Mouse (Mus musculus) CH12.LX (cell line): Measurements from ENCODE around the gene Olfr193.
"Not testable (repeated sequence)": the region's sequence is repeated elsewhere in the genome, so short reads cannot be mapped to it uniquely, and the experiment has no call there.

ENCODE experiments used
- CHD1 ChIP-seq: IDR thresholded peaks from 2 replicates; pipeline ENCODE4 v1.6.1; 2012; ENCODE audit warnings: low read depth, low read length, improper control_type of control experiment, inconsistent platforms
- CTCF ChIP-seq, 2 experiments: IDR thresholded peaks in 1 of 2; conservative IDR thresholded peaks in 1 of 2; 2 replicates each; pipeline ENCODE4 v1.5.1; 2011 to 2012; ENCODE audit warnings: low read depth in 2 of 2, low read length in 2 of 2, improper control_type of control experiment in 1 of 2, inconsistent platforms in 1 of 2, mild to moderate bottlenecking in 1 of 2, moderate library complexity in 1 of 2
- ELF1 ChIP-seq: IDR thresholded peaks from 2 replicates; pipeline ENCODE4 v1.6.1; 2014; ENCODE audit warnings: low read depth, mild to moderate bottlenecking, inconsistent platforms, low read length, improper control_type of control experiment
- EP300 ChIP-seq: IDR thresholded peaks from 2 replicates; pipeline ENCODE4 v1.6.1; 2011; ENCODE audit warnings: low read length, improper control_type of control experiment
- NELFE ChIP-seq: IDR thresholded peaks from 2 replicates; pipeline ENCODE4 v1.6.1; 2011; ENCODE audit warnings: low read depth, low read length, improper control_type of control experiment
- POLR2A ChIP-seq: IDR thresholded peaks from 2 replicates; pipeline ENCODE4 v1.6.1; 2011; ENCODE audit warnings: low read depth, mild to moderate bottlenecking, improper control_type of control experiment, low read length
- ZMIZ1 ChIP-seq: IDR thresholded peaks from 2 replicates; pipeline ENCODE4 v1.6.1; 2012; ENCODE audit warnings: low read depth, mild to moderate bottlenecking, inconsistent platforms, low read length, improper control_type of control experiment
- ZNF384 ChIP-seq: IDR thresholded peaks from 2 replicates; pipeline ENCODE4 v1.6.1; 2012; ENCODE audit warnings: low read depth, low read length, improper control_type of control experiment, inconsistent platforms

- not testable (repeated sequence) for TF ChIP-seq EP300; CTCF (conservative IDR thresholded peaks at IDR 0.05 in 1 of 2, IDR thresholded peaks at IDR 0.05 in 1 of 2; ENCODE audit: low read depth in 2 of 2, low read length in 2 of 2); ZNF384; POLR2A; ELF1; ZMIZ1; CHD1; NELFE
These were observed 30.6 kb downstream of the Olfr193 start for GRCm38 (mm10) chr16:59081113-59081512.
